Mouse (Mus musculus) liver, adult (tissue): Measurements from ENCODE around the gene Mroh3.

Source experiments
- GATA4 ChIP-seq: IDR thresholded peaks from 2 replicates; pipeline ENCODE4 v1.6.1; 2014; ENCODE audit warnings: mild to moderate bottlenecking, low read length; ENCODE audit not compliant: insufficient replicate concordance

The Mroh3 gene

GRCm38 (mm10) chr1:136177085-136177484, 35.5 kb downstream of the Mroh3 start:
- TF ChIP-seq GATA4: no peak

- TF ChIP-seq GATA4: no peak
Observed at GRCm38 (mm10) chr1:136175183-136175582, 37.4 kb downstream of the Mroh3 start.

GRCm38 (mm10) chr1:136174101-136174606, 38.5 kb downstream of the Mroh3 start:
- no peak for TF ChIP-seq GATA4

GRCm38 (mm10) chr1:136172696-136173095, 39.9 kb downstream of the Mroh3 start:
- TF ChIP-seq GATA4: no peak

GRCm38 (mm10) chr1:136170109-136170508, 42.5 kb downstream of the Mroh3 start:
- TF ChIP-seq GATA4: no peak

- TF ChIP-seq GATA4: no peak
Observed at GRCm38 (mm10) chr1:136167657-136168056, 45.0 kb downstream of the Mroh3 start.

GRCm38 (mm10) chr1:136165436-136165835, 47.2 kb downstream of the Mroh3 start:
- TF ChIP-seq GATA4: no peak

GRCm38 (mm10) chr1:136161333-136161921, 51.2 kb downstream of the Mroh3 start:
- no peak for TF ChIP-seq GATA4

- no peak for TF ChIP-seq GATA4
Observed at GRCm38 (mm10) chr1:136160930-136161329, 51.7 kb downstream of the Mroh3 start.

- no peak for TF ChIP-seq GATA4
Observed at GRCm38 (mm10) chr1:136160297-136160696, 52.3 kb downstream of the Mroh3 start.

GRCm38 (mm10) chr1:136159830-136160229, 52.8 kb downstream of the Mroh3 start:
- TF ChIP-seq GATA4: no peak

GRCm38 (mm10) chr1:136156951-136157350, 55.7 kb downstream of the Mroh3 start:
- no peak for TF ChIP-seq GATA4

- TF ChIP-seq GATA4: no peak
Observed at GRCm38 (mm10) chr1:136156304-136156703, 56.3 kb downstream of the Mroh3 start.

- no peak for TF ChIP-seq GATA4
Observed at GRCm38 (mm10) chr1:136151371-136151770, 61.3 kb downstream of the Mroh3 start.

GRCm38 (mm10) chr1:136149702-136150101, 62.9 kb downstream of the Mroh3 start:
- no peak for TF ChIP-seq GATA4

- TF ChIP-seq GATA4: no peak
Observed at GRCm38 (mm10) chr1:136143514-136143913, 69.1 kb downstream of the Mroh3 start.

GRCm38 (mm10) chr1:136142336-136142735, 70.3 kb downstream of the Mroh3 start:
- no peak for TF ChIP-seq GATA4
